In the genomic region with DNA sequence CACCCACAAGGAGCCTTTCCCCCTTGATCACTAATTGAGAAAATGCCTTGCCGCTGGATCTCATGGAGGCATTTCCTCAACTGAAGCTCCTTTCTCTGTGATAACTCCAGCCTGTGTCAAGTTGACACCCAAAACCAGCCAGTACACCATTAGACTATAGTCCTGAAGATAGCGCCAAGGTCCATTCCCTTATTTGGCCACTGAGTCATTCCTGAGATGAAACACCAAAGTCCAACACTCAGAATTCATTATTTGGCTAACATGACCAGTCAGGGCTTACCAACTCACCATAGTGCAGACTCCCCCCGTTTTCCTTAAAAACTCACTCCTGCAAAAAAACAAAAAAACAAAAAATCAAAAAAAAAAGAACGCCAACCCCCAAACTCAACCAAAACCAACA, we compare ENCODE assay signal across 46 mouse cellular contexts. TPM values are rescaled to one million over a fixed set of nuclear protein-coding genes. Genes with fewer than 3 reads are reported as not detected.
"Had no signal": no experiment of that assay in that cellular context is flagged by ENCODE, and none has a peak within 500 bp of the region (broad histone marks: within the 10 kb centered on the region; RNA-seq: fewer than 3 reads in every experiment).

No protein-coding gene starts in this region.

- ATAC-seq: hindbrain, embryonic 16.5 days; hindbrain, postnatal 0 days; inflammation-experienced regulatory T-cells, adult 6 months; intestine, embryonic 15.5 days; intestine, embryonic 16.5 days; intestine, postnatal 0 days had no signal

- H3K9me3 ChIP-seq: heart, embryonic 10.5 days; heart, embryonic 12.5 days; heart, embryonic 13.5 days; heart, embryonic 15.5 days; hindbrain, embryonic 10.5 days; hindbrain, embryonic 12.5 days; hindbrain, embryonic 13.5 days; hindbrain, embryonic 15.5 days; intestine, embryonic 15.5 days; kidney, embryonic 15.5 days had no signal

- H3K27ac ChIP-seq: heart, embryonic 10.5 days; heart, embryonic 13.5 days; heart, embryonic 15.5 days; hindbrain, embryonic 10.5 days; hindbrain, embryonic 12.5 days; hindbrain, embryonic 13.5 days; hindbrain, embryonic 14.5 days; hindbrain, embryonic 15.5 days; hindbrain, postnatal 0 days; intestine, embryonic 15.5 days; kidney, embryonic 15.5 days; kidney, postnatal 0 days; layer of hippocampus, adult 2 months; left cerebral cortex, adult 2 months had no signal

- H3K4me3 ChIP-seq: heart, embryonic 10.5 days; heart, embryonic 12.5 days; heart, embryonic 13.5 days; heart, embryonic 15.5 days; hindbrain, embryonic 10.5 days; hindbrain, embryonic 12.5 days; hindbrain, embryonic 13.5 days; hindbrain, embryonic 15.5 days; intestine, embryonic 15.5 days; kidney, embryonic 15.5 days; layer of hippocampus, adult 2 months; left cerebral cortex, adult 2 months had no signal

- DNase-seq: heart, postnatal 10 days; heart, postnatal 14 days; heart, postnatal 36 days; heart, postnatal 4 days; kidney, adult 11 months; kidney, adult 18-20 months; kidney, postnatal 14 days; kidney, postnatal 4 days; layer of hippocampus, adult 9-11 months; layer of hippocampus, postnatal 36 days had no signal

- H3K9ac ChIP-seq: heart, embryonic 12.5 days; heart, embryonic 13.5 days; heart, embryonic 15.5 days; hindbrain, embryonic 12.5 days; hindbrain, embryonic 13.5 days; hindbrain, embryonic 14.5 days; hindbrain, embryonic 15.5 days; intestine, embryonic 15.5 days; kidney, embryonic 15.5 days had no signal

- H3K4me2 ChIP-seq: heart, embryonic 11.5 days; heart, embryonic 12.5 days; heart, embryonic 13.5 days; heart, embryonic 15.5 days; hindbrain, embryonic 12.5 days; hindbrain, embryonic 13.5 days; hindbrain, embryonic 14.5 days; hindbrain, embryonic 15.5 days; intestine, embryonic 15.5 days; kidney, embryonic 15.5 days had no signal

- H3K36me3 ChIP-seq: heart, embryonic 10.5 days; heart, embryonic 12.5 days; heart, embryonic 13.5 days; heart, embryonic 15.5 days; hindbrain, embryonic 10.5 days; hindbrain, embryonic 12.5 days; hindbrain, embryonic 13.5 days; hindbrain, embryonic 15.5 days; intestine, embryonic 15.5 days; kidney, embryonic 15.5 days had no signal

RNA-seq across cellular contexts. Expression of a gene that starts 4.6 kb away (rescaled TPM):
- total RNA-seq: heart, postnatal 10 days; heart, postnatal 14 days; heart, postnatal 25 days; heart, postnatal 36 days; hematopoietic stem cell, adult 5-6 weeks; hindbrain, postnatal 0 days; layer of hippocampus, adult 18-20 months; layer of hippocampus, adult 2 months; layer of hippocampus, adult 8-10 months; layer of hippocampus, postnatal 10 days; layer of hippocampus, postnatal 14 days; layer of hippocampus, postnatal 25 days; layer of hippocampus, postnatal 36 days; left cerebral cortex, adult 18-20 months; left cerebral cortex, adult 2 months; left cerebral cortex, adult 8-10 months had no signal
- polyA plus RNA-seq: heart, embryonic 10.5 days; heart, embryonic 11.5 days; heart, embryonic 12.5 days; heart, embryonic 13.5 days; heart, embryonic 14.5 days; heart, embryonic 15.5 days; heart, embryonic 16.5 days; heart, postnatal 0 days; hindbrain, embryonic 10.5 days; hindbrain, embryonic 11.5 days; hindbrain, embryonic 12.5 days; hindbrain, embryonic 13.5 days; hindbrain, embryonic 14.5 days; hindbrain, embryonic 15.5 days; hindbrain, embryonic 16.5 days; hindbrain, postnatal 0 days; inflammation-experienced regulatory T-cells, adult 6 months; intestine, embryonic 14.5 days; intestine, embryonic 15.5 days; intestine, embryonic 16.5 days; kidney, embryonic 14.5 days; kidney, embryonic 15.5 days had no signal

RNA-seq across cellular contexts. Expression of a gene that starts 46.7 kb away (rescaled TPM):
- total RNA-seq: heart, adult 8-10 months; heart, postnatal 10 days; heart, postnatal 25 days; heart, postnatal 36 days; hematopoietic stem cell, adult 5-6 weeks; hindbrain, postnatal 0 days; layer of hippocampus, adult 2 months; layer of hippocampus, postnatal 14 days; layer of hippocampus, postnatal 36 days had no signal
- polyA plus RNA-seq: heart, embryonic 12.5 days; inflammation-experienced regulatory T-cells, adult 6 months had no signal
